Mouse (Mus musculus) skeletal muscle tissue, adult 2 months (tissue): ENCODE measurements around the gene Arhgdia.

Experiments
- DNase-seq: peaks from one replicate; pipeline ENCODE4 v3.0.0-alpha.2; 2012; ENCODE audit warnings: low read depth, low spot score

Gene Arhgdia

DNA sequence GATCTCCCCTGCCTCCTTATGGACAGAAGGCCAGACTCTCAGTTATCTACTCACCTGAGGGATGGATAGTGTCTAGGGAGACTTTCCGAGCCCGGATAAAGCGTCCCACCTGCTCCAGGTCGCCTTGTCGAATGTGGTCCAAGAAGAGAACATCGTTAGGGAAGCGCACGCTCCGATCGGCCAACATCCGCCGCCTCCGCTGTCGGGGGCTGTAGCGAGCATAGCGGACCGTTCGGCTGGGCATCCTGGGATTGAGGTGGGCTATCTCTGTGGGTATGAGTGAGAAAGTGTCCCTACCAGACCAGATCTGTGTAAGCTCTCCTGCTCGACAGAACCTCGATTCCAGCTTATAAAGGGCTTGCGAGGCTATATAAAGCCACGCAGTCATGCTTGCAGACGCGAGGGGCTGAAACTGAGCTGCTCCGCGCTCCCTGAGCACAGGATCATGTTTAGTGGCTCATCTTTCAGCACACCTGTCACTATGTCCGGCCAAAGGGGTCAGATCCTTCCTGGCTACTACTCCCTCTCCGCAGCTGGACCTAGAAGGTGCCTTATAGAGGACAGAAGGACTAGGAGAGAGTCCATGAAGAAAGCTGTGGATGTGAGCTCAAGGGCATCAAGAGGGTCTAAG is 30.5 kb downstream of the Arhgdia start, which contains the start of gene Ppp1r27:
TSS of gene Ppp1r27 (minus strand) at position 323 of the 631 bp plus-strand sequence.
- peak; percentile 94 for DNase-seq

DNA sequence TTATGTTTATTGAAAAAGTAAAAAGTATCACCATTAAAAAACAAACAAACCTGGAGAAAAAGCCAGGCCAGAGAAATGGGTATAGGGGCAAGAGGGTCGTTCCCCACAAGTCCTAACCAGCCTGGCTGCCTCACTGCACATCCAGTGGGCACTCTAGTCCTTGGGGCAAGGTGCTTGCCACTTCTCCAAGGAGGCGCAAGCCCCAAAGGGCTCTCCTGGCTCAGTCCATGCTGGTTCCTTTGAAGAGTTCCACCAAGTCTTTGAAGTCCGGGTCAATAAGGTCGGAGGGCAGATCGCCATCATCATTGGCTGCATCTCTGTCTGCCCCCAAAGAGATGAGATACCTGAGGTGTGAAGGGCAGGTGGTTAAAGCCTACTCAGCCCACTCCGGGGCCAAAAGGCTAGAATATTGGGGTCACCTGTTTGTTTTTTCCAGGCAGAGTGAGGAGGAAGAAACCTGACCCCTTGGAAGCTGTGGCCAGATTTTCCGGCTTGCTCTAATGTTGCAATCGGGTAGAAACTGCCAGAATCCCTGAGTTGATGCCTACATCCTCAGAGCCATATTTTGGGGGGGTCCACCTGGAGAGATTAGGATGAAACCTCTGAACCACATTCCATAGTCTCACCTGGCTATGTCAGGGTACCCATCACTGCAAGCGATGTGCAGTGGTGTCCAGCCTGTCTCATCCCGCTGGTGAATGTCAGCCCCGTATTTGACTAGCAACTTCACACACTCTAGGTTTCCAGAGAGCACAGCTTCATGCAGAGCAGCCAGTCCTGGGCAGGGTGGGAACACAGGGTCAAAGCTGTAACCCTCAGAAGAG is 31.2 kb downstream of the Arhgdia start:
- no peak for DNase-seq

DNA sequence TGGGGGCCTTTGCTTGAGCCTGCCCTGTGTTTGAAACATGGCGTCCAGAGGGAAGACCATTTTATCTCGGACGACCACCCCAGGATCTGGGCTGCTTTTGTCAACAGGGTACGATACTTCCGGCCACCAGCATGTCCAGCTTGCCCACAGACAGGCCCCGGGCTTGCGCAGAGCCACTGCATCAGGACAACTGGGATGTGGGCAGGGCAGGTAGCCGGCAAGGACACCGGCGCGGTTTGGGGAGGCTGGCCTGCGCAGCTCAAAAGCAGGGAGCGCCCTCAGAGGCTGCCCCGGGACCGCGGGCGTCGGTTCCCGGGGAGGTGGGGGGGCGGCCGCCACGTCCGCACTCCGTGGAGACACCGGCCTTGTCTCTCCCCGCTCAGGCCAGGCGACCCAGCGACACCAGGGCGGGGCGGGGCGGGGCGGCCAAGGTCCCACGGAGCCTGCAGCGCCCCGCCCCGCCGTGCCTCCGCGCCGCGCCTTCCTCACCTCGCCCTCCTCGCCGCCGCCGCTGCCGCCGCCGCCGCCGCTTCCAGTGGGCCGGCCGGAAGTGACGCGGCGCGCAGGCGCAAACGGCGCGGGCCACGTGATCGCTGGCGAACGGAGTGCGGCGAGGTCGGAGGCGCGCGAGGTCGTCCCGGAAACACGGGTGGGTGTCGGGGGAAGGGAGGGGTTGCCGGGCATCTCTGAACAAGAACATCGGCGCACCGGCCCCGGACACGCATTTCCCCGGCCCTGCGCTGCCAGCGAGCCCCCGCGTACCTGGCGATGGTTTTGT is 32.1 kb downstream of the Arhgdia start, which contains the start of gene Mcrip1:
TSS of gene Mcrip1 (minus strand) at position 560 of the 778 bp plus-strand sequence.
- peak; percentile 91 for DNase-seq

DNA sequence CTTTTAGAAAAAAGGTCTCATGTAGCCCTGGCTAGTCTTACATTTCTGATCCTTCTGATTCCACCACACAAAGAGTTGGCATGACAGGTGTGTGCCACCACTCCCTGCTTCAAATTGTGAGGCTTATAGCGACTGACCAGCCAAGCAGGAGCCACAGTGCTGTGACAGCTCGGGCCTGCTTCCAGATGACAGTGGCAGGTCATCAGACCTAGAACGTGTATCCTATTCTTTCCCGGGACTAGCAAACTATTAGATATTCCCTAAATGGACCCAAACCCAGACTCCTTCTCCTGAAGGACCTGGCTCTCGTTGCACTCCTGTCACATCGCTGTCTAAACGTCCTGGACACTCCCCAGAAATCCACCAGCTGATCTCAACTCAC is 32.6 kb downstream of the Arhgdia start:
- no peak for DNase-seq

DNA sequence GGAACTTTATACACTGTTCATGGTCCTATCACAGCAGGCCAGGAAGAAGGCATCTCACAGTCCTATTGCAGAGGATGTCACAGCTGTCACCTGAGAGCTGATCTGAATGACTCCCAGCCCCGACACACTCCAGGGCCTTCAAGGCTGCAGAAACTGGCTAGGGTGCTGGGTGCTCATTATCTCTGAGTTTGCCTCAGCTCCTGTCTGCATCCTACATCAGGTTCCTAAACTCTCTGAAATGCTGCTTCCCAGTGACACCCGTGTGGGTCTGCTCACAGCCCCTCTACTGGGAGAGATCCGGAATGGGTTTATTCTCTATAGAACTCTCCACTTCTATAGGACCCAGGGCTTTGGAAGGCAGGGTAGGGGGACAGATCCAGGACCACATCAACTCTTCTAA is 33.2 kb downstream of the Arhgdia start:
- DNase-seq = no peak

DNA sequence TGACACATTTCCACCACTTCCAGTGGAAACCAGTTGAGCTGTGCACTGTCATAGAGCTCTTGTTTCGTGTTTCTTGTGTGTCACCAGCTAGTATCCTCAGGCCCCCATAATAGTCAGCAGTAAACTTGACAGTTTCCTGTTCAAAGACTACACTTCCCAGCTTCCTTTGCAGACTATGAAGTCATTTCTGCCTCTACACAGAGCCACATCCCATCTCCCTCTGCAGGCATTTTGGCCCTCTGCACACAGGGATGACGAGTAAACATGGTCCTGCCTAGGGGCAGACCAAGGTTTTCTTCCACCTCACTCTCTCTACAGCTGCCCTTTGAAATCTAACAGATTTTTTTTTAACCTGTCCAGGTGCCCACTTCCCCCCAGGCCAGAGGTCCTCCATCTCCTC is 34.0 kb downstream of the Arhgdia start:
- DNase-seq = no peak

DNA sequence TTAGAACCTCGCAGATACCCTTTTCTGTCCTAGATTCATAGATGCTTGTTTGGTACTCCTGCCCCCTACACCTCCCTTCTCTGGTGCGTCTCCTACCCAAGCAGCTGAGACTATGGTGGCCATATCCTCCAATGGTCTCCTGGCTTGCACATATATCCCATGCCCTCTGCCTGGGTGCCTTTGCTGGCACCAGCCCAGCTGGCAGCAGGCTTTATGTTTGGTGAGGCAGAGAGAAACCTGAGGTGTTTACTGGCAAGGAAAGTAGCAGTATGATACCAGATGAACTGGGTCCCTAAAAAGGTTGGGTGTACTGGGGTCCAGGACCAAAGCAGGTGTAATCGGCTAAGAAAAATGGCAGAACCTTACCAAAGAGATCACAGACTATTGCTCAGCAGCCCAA is 35.5 kb downstream of the Arhgdia start:
- DNase-seq = no peak

DNA sequence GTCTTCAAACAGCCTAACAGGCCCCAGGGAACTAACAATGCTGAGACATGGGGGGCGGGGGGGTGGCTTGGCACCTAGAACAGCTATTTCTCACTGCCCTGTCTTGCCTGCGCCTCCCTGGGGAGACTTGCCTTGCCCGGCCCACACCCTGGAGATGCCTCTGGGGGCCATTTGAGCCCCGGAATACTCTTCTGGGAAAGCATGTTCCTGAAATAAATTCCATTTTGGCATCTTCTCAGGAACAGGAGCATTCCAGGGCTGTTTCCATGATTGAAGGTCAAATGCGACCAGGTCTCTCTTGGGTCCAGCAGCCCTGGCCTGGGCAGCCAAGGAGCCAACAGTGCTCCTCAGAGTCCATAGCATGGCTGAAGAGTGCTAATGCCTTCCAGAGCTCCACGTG is 39.0 kb downstream of the Arhgdia start:
- DNase-seq = no peak

DNA sequence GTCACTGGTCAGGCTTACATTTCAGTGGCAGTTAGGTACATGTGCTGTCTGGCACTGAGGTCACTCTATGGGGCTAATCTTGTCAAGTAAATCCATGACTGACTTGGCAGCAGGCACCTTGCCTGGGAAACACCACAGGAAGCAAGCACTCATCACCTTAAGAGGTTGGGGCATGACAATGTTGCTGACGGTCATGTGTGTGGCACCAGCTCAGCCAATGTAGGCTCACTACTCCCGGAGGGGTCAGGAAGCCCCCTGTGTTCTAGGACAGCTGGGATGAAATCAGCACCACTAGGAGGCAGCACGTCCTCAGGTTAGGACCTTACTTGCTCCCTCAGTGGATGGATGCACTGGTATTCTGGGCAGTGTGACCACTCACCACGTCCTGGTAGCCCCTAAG is 39.5 kb downstream of the Arhgdia start:
- DNase-seq = no peak

DNA sequence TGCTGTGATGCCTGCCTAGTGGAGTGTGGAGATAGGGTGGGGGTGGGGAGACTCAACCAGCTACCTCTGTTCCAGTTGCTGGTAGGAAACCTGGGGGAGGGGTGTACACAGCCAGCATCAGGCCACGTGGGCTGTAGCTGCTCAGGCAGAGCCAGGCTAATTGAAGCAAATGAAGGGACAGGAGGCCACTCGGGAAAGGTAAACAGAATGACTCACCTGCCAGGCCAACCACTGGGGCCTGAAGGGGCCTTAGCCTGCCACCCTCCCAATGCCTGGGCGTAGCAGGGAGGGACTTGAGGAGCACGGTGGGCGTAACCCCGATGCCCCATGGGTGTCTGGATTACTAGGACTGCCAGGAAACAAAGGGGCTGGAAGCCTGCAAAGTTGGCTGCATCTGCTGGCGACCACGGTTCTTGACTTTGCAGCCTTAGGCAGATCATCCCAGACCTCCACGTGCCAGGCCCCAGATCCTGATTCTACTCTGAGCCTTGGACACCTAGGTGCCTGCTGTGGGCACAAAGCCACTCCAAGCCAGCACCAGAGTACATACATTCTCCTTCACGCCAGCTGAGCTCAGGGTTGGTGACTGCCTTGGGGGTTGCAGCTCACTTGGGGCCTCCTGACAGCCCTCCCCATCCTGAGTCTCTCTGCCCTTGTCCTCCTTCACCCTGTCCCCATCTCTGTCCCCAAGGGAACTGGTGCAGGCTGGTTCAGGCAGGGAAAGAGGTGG is 42.0 kb downstream of the Arhgdia start:
- DNase-seq = no peak

DNA sequence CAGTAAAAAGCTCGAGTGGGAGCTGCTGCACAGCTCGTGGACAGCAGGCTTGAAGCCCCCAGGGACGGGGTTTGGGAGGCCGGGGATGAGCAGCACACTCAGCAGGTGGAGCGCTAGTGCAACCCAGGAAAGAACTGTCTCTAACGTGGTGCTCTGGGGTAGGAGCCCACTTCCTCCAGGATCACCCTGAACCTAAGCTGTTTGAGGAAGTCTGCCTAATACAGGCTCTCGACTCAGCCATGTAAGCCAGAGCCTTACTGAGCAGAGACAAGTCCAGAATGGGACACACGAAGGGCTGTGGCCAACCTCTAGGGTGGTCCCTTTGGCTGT is 42.5 kb downstream of the Arhgdia start:
- no peak for DNase-seq

DNA sequence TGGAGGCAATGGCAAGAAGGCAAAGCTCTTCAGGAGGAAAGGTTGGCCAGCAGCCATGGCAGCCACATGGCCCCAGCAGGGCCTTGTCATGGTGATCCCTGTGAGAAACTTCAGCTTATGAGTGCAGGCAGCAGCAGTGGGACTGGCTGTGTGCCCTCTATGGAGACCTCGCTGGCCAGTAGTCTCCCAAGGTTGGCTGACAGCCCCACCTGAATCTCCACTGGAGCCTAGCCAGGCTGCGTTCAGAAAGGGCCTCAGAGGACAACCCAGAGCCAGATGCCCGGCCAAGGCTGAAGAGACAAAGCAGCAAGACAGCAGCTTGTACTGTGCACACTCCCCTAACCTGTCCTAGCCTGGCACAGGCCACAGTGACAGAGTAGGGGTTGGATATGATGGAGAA is 42.9 kb downstream of the Arhgdia start:
- DNase-seq = peak; percentile 94

DNA sequence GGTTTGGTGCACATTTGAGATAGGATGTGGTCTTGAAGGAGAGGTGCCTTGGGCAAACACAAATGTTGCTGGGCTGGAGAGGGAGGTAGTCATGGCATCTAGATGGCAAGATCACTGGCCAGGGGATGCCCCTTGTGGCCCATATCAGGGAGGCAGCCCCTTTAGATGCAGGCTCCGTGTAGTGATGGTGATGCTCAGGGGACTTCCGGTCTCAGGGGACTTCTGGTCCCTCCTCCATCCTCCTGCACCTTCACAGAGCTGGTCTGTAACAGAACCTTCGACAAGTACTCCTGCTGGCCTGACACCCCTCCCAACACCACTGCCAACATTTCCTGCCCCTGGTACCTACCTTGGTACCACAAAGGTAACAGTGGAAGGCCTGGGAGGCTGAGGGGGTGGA is 45.6 kb downstream of the Arhgdia start:
- no peak for DNase-seq

DNA sequence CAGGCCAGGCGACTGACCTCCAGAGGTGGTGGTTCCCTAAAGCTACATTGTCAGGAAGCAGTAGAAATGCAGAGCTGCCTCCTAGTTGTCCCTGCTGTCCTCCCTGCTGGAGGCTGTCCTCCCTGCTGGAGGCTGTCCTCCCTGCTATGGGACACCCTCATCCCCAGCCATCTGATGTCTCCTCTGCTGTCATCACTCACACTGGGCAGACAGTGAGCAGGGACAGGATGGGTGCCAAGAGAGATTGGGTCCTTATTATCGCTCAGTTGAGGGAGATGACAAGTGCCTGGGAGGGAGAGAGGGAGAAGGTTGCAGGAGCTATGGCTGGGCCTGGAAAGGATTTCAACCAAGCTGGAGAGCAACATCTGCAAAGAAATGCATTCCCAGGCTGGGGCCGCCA is 46.3 kb downstream of the Arhgdia start:
- no peak for DNase-seq

DNA sequence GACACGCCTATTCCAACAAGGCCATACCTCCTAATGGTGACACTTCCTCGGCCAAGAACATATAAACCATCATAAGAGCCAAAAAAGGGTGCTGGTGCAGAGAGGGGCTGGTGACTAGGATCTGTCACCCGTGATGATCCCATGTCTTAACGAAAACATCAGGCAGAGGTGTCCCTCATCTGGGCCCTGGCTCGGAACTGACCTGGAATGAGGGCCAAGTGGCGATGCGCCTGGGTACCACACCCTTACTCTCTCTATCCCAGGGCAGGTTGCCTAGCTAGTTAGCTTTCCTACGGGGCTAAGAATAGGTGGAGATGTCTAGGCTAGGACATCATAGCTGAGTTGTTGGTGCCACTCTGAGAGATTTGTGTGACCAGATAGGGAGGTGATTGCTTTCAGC is 47.3 kb downstream of the Arhgdia start:
- DNase-seq = no peak

DNA sequence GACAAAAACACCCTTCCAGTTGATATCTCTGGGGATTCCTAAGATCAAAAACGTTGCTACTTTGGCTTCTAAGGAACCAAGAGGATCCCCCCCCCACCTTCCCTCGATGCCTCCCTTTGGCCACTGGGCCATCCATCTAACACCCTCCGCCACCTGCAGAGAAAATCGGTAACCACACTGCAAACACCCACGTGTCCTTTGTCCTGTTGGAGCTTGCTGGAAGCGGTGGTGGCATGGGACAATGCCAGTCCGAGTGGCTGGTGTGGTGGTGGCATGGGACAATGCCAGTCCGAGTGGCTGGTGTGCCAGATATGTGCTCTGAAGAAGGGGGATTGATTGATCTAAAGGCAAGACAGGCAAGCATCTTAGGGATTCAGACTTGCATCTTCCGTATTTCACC is 49.8 kb downstream of the Arhgdia start:
- DNase-seq = no peak

DNA sequence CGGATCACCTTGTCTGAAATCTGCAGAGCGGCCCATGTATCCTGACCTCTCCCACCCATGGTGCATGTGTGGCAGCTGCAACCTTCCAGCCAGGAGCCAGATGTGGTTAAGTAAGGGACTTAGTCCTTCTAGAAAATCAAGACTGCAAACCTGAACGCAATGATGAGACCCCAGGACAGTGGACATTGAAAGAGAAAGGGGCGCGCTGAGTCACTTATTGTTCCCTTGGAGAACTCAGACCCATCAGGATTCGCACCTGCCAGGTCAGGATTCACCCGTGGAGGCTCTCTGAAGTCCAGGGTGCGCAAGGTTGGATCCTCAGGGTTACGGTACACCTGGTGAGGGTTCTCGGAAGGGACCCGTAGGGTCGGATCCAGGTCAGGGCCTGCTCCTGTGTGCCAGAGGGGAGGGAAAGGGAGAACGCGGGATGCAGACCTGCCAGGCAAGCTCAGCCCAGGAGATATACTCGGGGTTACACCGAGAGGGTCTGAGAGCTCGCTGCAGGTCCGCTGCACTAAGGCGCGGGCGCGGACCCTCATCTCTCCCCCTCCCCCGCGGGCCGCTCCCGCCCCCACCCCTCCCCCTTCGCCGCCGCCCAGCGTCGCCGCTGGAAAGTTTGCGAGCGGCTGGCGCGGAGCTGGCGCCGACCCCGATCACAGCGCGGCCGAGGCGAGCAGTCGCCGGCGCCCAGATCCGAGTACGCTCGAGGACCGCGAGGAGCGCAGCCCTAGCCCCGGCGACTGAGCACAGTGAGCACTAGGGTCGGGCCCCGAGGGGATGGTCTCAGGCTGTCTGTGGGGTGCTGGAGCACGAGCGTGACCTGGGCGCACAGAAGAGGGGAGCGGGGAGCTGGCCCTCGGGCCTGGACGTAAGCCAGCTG is 51.1 kb downstream of the Arhgdia start, which contains the start of gene Gcgr:
TSS of gene Gcgr (plus strand) at position 615 of the 880 bp plus-strand sequence.
- no peak for DNase-seq

DNA sequence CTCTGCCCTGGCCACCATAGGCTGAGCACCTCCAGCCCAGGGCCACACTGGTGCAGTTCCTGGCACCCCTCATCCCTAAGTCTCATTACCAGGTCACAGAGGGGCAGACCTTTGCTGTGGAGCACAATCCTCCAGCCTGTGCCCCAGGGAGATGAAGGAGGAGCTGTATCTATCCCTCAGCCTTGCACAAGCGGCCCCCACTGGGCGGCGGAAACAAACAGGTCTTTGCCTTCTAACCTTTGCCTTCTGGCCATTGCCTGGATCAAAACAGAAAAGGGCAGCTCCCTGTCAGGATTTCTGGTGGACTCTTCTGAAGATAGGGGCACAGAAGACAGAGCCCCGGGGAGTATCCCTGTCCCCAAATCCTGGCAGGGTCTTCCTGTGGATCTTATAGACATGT is 52.5 kb downstream of the Arhgdia start:
- DNase-seq = no peak
